Comparison of ENCODE assay signal across 30 mouse cellular contexts in the genomic region with DNA sequence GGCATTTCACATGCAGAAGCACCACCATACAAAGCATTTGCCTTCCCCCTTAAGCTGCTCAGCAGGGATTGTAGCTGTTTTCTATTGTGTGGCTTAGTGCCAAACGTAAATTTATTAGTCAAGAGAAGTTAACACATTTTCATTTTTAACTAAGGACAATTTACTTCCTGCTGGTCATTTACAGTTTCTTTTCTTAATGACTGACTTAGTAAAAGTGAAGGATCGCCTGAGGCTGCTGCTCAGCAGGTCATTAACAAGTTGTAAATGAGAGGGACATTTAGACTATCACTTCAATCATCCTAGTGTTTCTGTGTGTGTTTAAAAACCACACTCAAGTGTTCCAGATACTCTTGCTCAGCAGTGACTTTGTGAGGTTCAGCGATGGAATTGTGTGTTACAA.
DNase-seq lines count a peak whose midpoint lies in the region; ATAC-seq and TF ChIP-seq lines count a peak whose summit lies in the region.
"Had no signal": no experiment of that assay in that cellular context is flagged by ENCODE, and none has a peak within 500 bp of the region (broad histone marks: within the 10 kb centered on the region; RNA-seq: fewer than 3 reads in every experiment).

No protein-coding gene starts in this region.

- no peaks in the 10 kb centered on the region for H3K27me3 ChIP-seq in hindbrain, postnatal 0 days (ENCODE audit: insufficient read depth, low read length)
- H3K27me3 ChIP-seq in hindbrain, embryonic 16.5 days (replicated peaks; ENCODE audit: control insufficient read depth, insufficient read depth, low read length) = no peaks in the 10 kb centered on the region
- H3K27me3 ChIP-seq: CH12.LX; embryonic facial prominence, embryonic 13.5 days; forebrain, embryonic 12.5 days; heart, embryonic 13.5 days had no signal

- H3K4me3 ChIP-seq in hindbrain, postnatal 0 days (ENCODE audit: low read length) = no peak overlapping the region
- H3K4me3 ChIP-seq in hindbrain, embryonic 16.5 days (ENCODE audit: low read length) = no peak overlapping the region
- H3K4me3 ChIP-seq: embryonic facial prominence, embryonic 10.5 days; embryonic facial prominence, embryonic 13.5 days; erythroblast, embryonic 14.5 days; forebrain, embryonic 12.5 days; heart, adult 2 months; heart, embryonic 10.5 days; heart, embryonic 13.5 days had no signal

- H3K36me3 ChIP-seq in hindbrain, postnatal 0 days (ENCODE audit: insufficient read depth, low read length) = no peaks in the 10 kb centered on the region
- H3K36me3 ChIP-seq in hindbrain, embryonic 16.5 days (ENCODE audit: control insufficient read depth, insufficient read depth, low read length) = no peaks in the 10 kb centered on the region
- H3K36me3 ChIP-seq: embryonic facial prominence, embryonic 10.5 days; embryonic facial prominence, embryonic 13.5 days; forebrain, embryonic 12.5 days; heart, embryonic 10.5 days; heart, embryonic 13.5 days had no signal

- WGBS in hindbrain, postnatal 0 days = 18% methylated on average over 3 of the region's 3 CpGs
- WGBS in hindbrain, embryonic 16.5 days = 10% methylated on average over 3 of the region's 3 CpGs

- no peak overlapping the region for H3K4me2 ChIP-seq in hindbrain, postnatal 0 days (ENCODE audit: low read depth, low read length)
- no peak overlapping the region for H3K4me2 ChIP-seq in hindbrain, embryonic 16.5 days (ENCODE audit: low read length)
- H3K4me2 ChIP-seq: embryonic facial prominence, embryonic 13.5 days; forebrain, embryonic 12.5 days; heart, embryonic 13.5 days; hindbrain, embryonic 14.5 days had no signal

- TF ChIP-seq CTCF in hindbrain, postnatal 0 days (IDR thresholded peaks at IDR 0.05; ENCODE audit: low read depth) = no peak

- H3K9ac ChIP-seq in hindbrain, postnatal 0 days (replicated peaks; ENCODE audit: low read length) = no peak overlapping the region
- H3K9ac ChIP-seq in hindbrain, embryonic 16.5 days (ENCODE audit: low read depth, low read length) = no peak overlapping the region
- H3K9ac ChIP-seq: embryonic facial prominence, embryonic 13.5 days; forebrain, embryonic 12.5 days; forebrain, postnatal 0 days; heart, embryonic 13.5 days; hindbrain, embryonic 14.5 days had no signal

- ATAC-seq in hindbrain, postnatal 0 days = no peak
- ATAC-seq in hindbrain, embryonic 16.5 days = no peak
- ATAC-seq: forebrain, postnatal 0 days; inflammation-experienced regulatory T-cells, adult 6 months; intestine, postnatal 0 days had no signal

- H3K9me3 ChIP-seq in hindbrain, postnatal 0 days (ENCODE audit: low read length) = no peaks in the 10 kb centered on the region
- H3K9me3 ChIP-seq in hindbrain, embryonic 16.5 days (ENCODE audit: control insufficient read depth, low read length) = no peaks in the 10 kb centered on the region
- H3K9me3 ChIP-seq: embryonic facial prominence, embryonic 10.5 days; embryonic facial prominence, embryonic 13.5 days; forebrain, embryonic 12.5 days; heart, embryonic 10.5 days; heart, embryonic 13.5 days had no signal

- no peak overlapping the region for H3K27ac ChIP-seq in hindbrain, postnatal 0 days
- H3K27ac ChIP-seq in hindbrain, embryonic 16.5 days (ENCODE audit: low read depth, low read length) = no peak overlapping the region
- H3K27ac ChIP-seq: embryonic facial prominence, embryonic 10.5 days; embryonic facial prominence, embryonic 13.5 days; forebrain, embryonic 12.5 days; heart, adult 2 months; heart, embryonic 10.5 days; heart, embryonic 13.5 days; hindbrain, embryonic 14.5 days had no signal

- peak; percentile 42 for DNase-seq in hindbrain, postnatal 0 days (ENCODE audit: low spot score)
- DNase-seq in ES-CJ7 (ENCODE audit: low read depth, low spot score) = peak; percentile 51
- peak; percentile 54 for DNase-seq in ZHBTc4 (ENCODE audit: low read depth, low spot score)
- peak; percentile 33 for DNase-seq in hindlimb bud, embryonic 11.5 days (ENCODE audit: extremely low spot score, low read depth, low spot score)
- no peak for DNase-seq in cerebellum, adult 11-12 months
- DNase-seq in ovary, postnatal 10 days (ENCODE audit: low spot score) = no peak
- DNase-seq: adrenal gland, postnatal 10 days; adrenal gland, postnatal 36 days; B cell, adult 2 months; cerebellum, adult 11 months; cerebellum, adult 8-10 months; cerebellum, postnatal 10 days; cerebellum, postnatal 36 days; embryo, embryonic 11 days; forebrain, postnatal 0 days; gastrocnemius, postnatal 25 days; heart, adult 2 months; heart, postnatal 14 days; heart, postnatal 4 days had no signal

- H3K4me1 ChIP-seq in hindbrain, postnatal 0 days (ENCODE audit: insufficient read depth, low read length) = no peaks in the 10 kb centered on the region
- H3K4me1 ChIP-seq in hindbrain, embryonic 16.5 days (ENCODE audit: control insufficient read depth, insufficient read depth, low read depth, low read length) = no peaks in the 10 kb centered on the region
- H3K4me1 ChIP-seq: embryonic facial prominence, embryonic 10.5 days; embryonic facial prominence, embryonic 13.5 days; forebrain, embryonic 12.5 days; heart, embryonic 10.5 days; heart, embryonic 13.5 days had no signal

Comparison
In these comparisons a context has a peak if more than half of its experiments do, and no peak if none do; other contexts are left out.
1. DNase-seq: peak in hindbrain, postnatal 0 days (single experiment), ES-CJ7 (single experiment), ZHBTc4 (single experiment) and hindlimb bud, embryonic 11.5 days (single experiment); none in cerebellum, adult 11-12 months (single experiment) and ovary, postnatal 10 days (single experiment).